Mouse (Mus musculus) spleen, adult 12 weeks (tissue): ENCODE data around the gene Rnf26.

ENCODE experiments used
- DNase-seq: peaks from one replicate; pipeline ENCODE4 v3.0.0; 2022; ENCODE audit warnings: low spot score

Rnf26 gene

GRCm38 (mm10) chr9:44113105-44113789, at the start of gene Rnf26, which contains the start of gene Gm49380:
Rnf26 (minus strand) TSS chr9:44113517.
Gm49380 (minus strand) TSS chr9:44113500.
- peak; percentile 90 for DNase-seq

GRCm38 (mm10) chr9:44159886-44160285, 46.6 kb upstream of the Rnf26 start:
- no peak for DNase-seq

- DNase-seq, result no peak
These were observed 34.0 kb upstream of the Rnf26 start for GRCm38 (mm10) chr9:44147290-44147689.

- no peak for DNase-seq
These were observed 31.4 kb upstream of the Rnf26 start for GRCm38 (mm10) chr9:44144718-44145060.

GRCm38 (mm10) chr9:44144023-44144717, 30.9 kb upstream of the Rnf26 start:
- DNase-seq, result no peak

DNA sequence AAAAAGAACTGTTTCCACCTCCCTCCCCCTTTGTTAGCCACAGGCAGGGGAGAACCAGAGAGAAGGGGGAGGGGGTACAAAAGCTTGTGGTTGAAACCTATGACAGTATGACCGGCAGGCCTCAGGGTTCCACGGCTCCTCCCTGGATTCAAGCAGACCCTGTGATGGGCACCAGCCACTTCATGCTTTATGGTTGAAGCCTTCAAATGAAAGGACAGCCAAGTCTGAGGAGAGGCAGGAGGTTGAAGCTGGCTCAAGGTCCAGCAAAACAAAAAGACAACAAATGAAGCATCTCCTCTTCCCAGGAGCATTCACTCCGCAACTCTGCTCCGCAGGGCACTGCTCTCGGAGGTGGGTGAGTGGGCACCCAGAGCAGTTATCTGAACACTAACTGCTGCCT, 30.1 kb upstream of the Rnf26 start:
- DNase-seq, result no peak

- no peak for DNase-seq
These were observed 28.6 kb upstream of the Rnf26 start for GRCm38 (mm10) chr9:44141951-44142350.

- no peak for DNase-seq
These were observed 24.5 kb upstream of the Rnf26 start for GRCm38 (mm10) chr9:44137846-44138245.

DNA sequence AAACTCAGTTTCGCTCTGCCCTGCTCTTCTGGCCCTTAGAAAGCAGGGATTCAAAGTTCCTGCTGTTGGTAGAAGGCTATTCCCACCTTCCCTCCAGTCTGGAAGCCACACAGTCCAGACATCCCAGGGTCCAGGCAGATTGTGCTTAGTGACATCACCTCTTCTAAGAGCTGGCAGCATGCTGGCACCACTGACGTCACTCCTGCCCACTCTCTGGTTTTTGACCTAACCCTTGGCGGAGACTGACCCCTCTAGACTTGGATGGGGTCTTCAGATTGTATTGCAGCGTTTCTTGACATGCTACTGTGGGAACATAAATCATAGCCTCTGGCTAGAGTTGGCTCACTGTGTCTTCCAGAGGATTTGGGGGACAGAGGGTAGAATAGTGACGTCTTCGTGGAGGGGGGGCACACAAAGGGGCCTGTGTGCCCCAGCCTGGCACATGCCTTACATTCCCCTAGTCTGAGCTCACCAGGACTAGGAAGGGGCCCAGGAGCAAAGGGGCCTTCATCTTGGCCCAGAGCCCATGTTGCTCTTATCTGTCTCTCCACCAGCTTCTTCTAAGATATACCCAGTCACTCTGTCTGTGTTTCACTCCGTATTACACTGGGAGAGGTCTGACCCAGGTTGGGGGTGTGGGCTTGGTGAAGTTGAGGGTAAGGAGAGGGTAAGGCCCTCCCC, 22.6 kb upstream of the Rnf26 start:
- DNase-seq, result no peak

- no peak for DNase-seq
These were observed 21.8 kb upstream of the Rnf26 start for GRCm38 (mm10) chr9:44134851-44135730.

DNA sequence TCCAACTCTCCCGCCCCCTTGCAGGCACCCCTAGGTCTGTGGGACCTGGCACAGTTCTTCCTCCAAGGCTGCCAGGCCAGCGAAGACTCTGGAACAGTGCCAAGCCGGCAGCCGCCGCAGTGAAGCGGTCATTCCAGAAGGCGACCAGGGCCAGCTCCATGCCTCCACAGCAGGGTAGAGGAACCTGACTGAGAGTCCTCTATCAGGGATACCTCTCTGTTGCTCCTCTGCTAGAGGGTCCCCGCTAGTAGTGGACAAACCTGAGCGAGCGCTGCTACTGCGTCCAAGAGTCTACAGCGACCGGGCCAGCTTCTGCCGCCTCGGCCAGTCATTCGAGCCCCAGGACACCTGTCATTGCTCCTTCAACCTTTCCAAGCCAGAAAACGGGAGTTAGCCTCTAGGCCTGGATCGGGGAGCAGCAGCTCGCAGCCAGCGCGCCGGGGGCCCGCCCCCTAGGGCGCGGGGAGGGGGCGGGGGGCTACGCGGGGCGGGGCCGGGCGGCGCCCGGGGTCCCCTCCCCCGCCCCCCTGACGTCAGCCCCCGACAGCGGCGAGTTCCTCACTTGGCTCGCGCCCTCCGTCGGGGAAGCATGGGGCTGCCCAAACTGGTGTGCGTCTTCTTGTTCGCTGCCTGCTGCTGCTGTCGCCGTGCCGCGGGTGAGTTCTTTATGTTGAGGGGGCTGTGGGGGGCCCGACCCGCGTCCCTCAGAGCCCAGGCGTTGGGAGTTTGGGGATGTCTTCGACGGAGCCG, 21.0 kb upstream of the Rnf26 start, which contains the start of gene Mcam:
Gene Mcam, plus strand, starts transcription at position 369 of the 750 bp plus-strand sequence.
- DNase-seq, result no peak

DNA sequence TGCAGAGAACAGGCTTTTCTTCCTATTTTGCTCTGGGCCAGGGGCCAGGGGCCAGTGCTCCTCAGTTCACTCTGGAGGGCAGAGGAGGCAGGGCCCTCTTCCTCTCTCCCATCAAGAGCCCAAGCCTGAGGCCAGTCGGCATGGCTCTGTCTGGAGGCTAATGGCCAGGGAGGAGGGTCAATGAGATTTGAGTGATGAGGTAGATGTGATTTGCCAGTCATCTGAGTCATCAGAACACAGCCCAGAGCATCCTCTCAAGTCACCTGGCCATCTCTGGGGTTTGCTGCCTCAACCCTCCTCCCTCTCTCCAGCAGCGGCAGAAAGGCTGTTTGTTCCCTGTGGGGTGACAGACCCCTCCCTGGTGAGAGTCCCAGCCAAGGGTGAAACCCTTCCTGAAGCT, 20.0 kb upstream of the Rnf26 start:
- DNase-seq, result no peak

- no peak for DNase-seq
These were observed 18.9 kb upstream of the Rnf26 start for GRCm38 (mm10) chr9:44132200-44132599.

GRCm38 (mm10) chr9:44131276-44131590, 17.9 kb upstream of the Rnf26 start:
- DNase-seq, result no peak

DNA sequence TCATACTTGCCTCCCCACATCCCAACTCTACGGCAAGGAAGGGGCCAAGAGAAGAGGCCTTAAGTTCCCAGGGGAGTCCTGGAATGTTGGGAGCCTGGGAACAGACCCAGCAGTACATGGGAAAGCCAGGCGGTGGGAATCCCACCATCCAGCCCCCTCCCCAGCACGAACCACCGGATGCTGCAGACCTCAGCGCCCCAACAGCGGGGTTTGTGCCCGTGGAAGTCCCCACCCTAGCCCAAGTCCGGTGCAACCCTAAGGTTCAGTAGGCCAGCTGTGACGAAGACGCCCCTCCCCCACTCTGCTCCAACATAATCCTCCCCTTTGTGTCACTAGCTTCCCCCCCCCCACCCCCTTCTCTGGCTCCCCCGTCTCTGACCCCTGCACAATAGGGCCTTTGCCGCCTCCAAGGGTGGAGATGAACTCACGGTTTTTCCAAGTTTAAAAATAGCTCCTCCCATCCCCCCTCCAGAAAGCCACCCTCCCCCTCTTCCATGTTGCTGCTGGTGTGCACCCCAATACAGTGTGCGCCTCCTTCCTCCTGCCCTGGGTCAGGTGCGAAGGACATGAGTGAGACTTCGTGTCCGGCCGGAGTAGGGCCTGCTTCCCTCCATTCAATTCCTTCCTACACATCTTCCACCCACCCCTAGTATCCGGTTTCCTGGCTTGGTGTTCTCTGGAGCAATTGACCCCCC, 17.4 kb upstream of the Rnf26 start:
- DNase-seq, result no peak

GRCm38 (mm10) chr9:44130034-44130433, 16.7 kb upstream of the Rnf26 start:
- peak; percentile 33 for DNase-seq

DNA sequence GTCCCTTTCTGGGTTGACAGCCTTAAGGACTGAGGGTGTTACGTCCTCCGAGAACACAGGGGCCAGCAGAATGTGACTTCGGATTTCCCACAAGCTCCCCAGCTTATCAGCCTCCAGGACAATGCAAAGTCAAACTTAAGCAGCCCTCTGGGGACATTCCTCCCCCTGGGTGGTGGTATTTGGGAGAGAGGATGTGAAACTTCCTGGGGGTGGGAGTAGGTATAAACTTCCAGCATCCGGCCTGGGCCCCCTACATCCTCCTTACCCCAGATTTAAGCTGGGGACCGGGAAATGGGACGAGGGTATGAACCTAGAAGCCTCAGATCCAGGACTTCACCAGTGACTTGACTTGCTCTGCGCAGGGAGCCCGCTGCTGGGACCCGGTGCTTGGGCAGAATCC, 16.3 kb upstream of the Rnf26 start:
- no peak for DNase-seq

DNA sequence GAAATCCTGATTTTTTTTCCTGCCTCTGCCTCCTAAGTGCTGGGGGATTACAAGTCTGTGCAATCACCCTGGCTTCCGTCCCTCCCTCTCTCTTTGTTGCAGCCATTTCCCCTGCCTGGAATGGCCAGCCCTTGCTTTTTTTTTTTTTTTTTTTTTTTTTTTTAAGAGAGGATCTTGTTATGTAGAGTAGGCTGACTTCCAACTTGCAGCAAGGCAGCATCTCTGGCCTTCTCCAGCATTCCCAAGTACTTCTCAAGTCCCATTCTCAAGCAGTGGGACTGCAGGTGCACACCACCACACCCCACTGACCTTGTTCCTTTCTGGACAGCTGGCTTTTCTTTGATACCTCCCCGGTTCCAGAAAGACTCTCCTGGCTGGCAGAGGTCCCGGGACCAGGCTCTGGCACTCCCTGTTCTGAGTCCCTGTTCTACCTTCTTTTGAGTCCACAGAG, 14.1 kb upstream of the Rnf26 start:
- DNase-seq, result no peak

- DNase-seq, result no peak
These were observed 13.4 kb upstream of the Rnf26 start for GRCm38 (mm10) chr9:44126746-44127145.

DNA sequence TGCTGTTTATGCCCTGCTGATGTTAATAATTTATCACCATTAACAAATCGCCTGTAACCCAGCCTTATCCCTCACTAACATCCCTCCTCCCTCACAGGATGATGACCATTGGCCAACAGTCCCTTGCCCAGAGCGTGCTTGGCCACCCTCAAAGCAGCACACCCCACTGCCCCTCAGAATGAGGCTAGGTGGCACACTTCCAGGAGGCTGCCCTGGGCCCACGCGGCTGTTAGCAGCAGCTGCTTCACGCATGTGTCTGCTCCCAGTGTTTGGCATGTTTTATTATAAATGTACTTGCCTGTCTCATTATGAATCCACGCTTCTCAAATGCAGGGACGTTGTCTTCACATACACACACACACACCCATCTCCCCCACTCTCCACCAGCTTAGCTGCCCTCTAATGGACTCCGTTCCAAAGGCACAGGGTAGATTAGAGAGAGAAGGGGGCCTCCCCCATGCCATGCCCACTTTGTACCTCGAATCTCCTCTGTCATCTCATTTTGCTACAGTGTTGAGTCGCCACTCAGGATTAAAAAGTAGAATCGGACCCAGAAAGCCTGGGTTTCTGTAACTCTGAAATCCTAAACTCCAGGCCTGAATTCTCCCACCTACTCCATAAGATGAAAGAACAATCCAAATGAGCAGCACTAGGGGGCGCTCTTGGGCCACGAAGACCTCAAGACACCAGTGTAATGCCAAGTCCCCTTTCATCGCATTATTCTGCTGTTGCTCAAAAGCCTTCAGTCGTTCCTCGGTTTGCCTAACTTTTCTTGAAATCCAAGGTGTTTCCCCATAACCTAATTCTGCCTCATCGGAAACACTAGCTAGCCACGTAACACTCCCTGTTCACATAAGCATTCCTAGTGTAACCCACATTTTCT, 12.5 kb upstream of the Rnf26 start:
- DNase-seq, result no peak
